Mouse (Mus musculus): ENCODE results near the gene Mrpl44. TPM values are rescaled to one million over a fixed set of nuclear protein-coding genes. Genes with fewer than 3 reads are reported as not detected.

Mrpl44 gene
- polyA plus RNA-seq, 1 experiment from 2014 or later = 47.2 TPM

- 61% methylated on average over 1 of the region's 1 CpGs for WGBS
- no peak overlapping the region for H3K9ac ChIP-seq (replicated peaks; ENCODE audit: low read depth, low read length)
Measured at GRCm38 (mm10) chr1:79768231-79768630, 7.6 kb upstream of the Mrpl44 start.

GRCm38 (mm10) chr1:79774164-79774780, 1.5 kb upstream of the Mrpl44 start:
- 0 out of 2 replicates have a peak, but pooled peaks cover 3% of the 10 kb centered on the region for H3K4me1 ChIP-seq (ENCODE audit: control insufficient read depth, insufficient read depth, low read length)
- WGBS = 77% methylated on average over 4 of the region's 4 CpGs
- no peak overlapping the region for H3K27ac ChIP-seq (ENCODE audit: low read length)
- no peak overlapping the region for H3K4me2 ChIP-seq (replicated peaks; ENCODE audit: low read depth, low read length)
- H3K4me3 ChIP-seq (ENCODE audit: low read depth, low read length) = no peak overlapping the region
- H3K27me3 ChIP-seq (ENCODE audit: control insufficient read depth, insufficient read depth, low read length) = no peaks in the 10 kb centered on the region
- H3K9me3 ChIP-seq (ENCODE audit: control insufficient read depth, low read depth, low read length) = no peaks in the 10 kb centered on the region
- H3K36me3 ChIP-seq (ENCODE audit: control insufficient read depth, insufficient read depth, low read length) = peaks cover 7% of the 10 kb centered on the region
- H3K9ac ChIP-seq (replicated peaks; ENCODE audit: low read depth, low read length) = no peak overlapping the region
- no peak for ATAC-seq (ENCODE audit: insufficient number of reproducible peaks, insufficient read depth, low FRiP score, low read depth)

More at GRCm38 (mm10) chr1:79768231-79768630, 7.6 kb upstream of the Mrpl44 start:
- Histone ChIP-seq H3K4me1 (ENCODE audit: control insufficient read depth, insufficient read depth, low read length) (no peaks in the 10 kb centered on the region), H3K9me3 (ENCODE audit: control insufficient read depth, low read depth, low read length) (no peaks in the 10 kb centered on the region), H3K4me2 (replicated peaks; ENCODE audit: low read depth, low read length) (no peak overlapping the region), H3K27me3 (ENCODE audit: control insufficient read depth, insufficient read depth, low read length) (no peaks in the 10 kb centered on the region), H3K4me3 (ENCODE audit: low read depth, low read length) (no peak overlapping the region), H3K27ac (ENCODE audit: low read length) (no peak overlapping the region), H3K36me3 (ENCODE audit: control insufficient read depth, insufficient read depth, low read length) (no peaks in the 10 kb centered on the region)
- ATAC-seq (ENCODE audit: insufficient number of reproducible peaks, insufficient read depth, low FRiP score, low read depth) = no peak

- H3K4me2 ChIP-seq (replicated peaks; ENCODE audit: low read depth, low read length) = no peak overlapping the region
- no peak overlapping the region for H3K27ac ChIP-seq (ENCODE audit: low read length)
- ATAC-seq (ENCODE audit: insufficient number of reproducible peaks, insufficient read depth, low FRiP score, low read depth) = no peak
- no peak overlapping the region for H3K9ac ChIP-seq (replicated peaks; ENCODE audit: low read depth, low read length)
- no peaks in the 10 kb centered on the region for H3K27me3 ChIP-seq (ENCODE audit: control insufficient read depth, insufficient read depth, low read length)
- 87% methylated on average over 11 of the region's 11 CpGs for WGBS
- H3K36me3 ChIP-seq (ENCODE audit: control insufficient read depth, insufficient read depth, low read length) = peaks cover 38% of the 10 kb centered on the region
- H3K9me3 ChIP-seq (ENCODE audit: control insufficient read depth, low read depth, low read length) = no peaks in the 10 kb centered on the region
- no peak overlapping the region for H3K4me3 ChIP-seq (ENCODE audit: low read depth, low read length)
- H3K4me1 ChIP-seq (ENCODE audit: control insufficient read depth, insufficient read depth, low read length) = 0 out of 2 replicates have a peak, but pooled peaks cover 3% of the 10 kb centered on the region
Measured at GRCm38 (mm10) chr1:79778011-79778410, 2.2 kb downstream of the Mrpl44 start.

GRCm38 (mm10) chr1:79782433-79782832, 6.6 kb downstream of the Mrpl44 start:
- H3K27me3 ChIP-seq (ENCODE audit: control insufficient read depth, insufficient read depth, low read length) = no peaks in the 10 kb centered on the region
- no peak overlapping the region for H3K9ac ChIP-seq (replicated peaks; ENCODE audit: low read depth, low read length)
- 86% methylated on average over 3 of the region's 3 CpGs for WGBS
- peaks cover 38% of the 10 kb centered on the region for H3K36me3 ChIP-seq (ENCODE audit: control insufficient read depth, insufficient read depth, low read length)
- ATAC-seq (ENCODE audit: insufficient number of reproducible peaks, insufficient read depth, low FRiP score, low read depth) = no peak
- H3K4me1 ChIP-seq (ENCODE audit: control insufficient read depth, insufficient read depth, low read length) = no peaks in the 10 kb centered on the region
- no peak overlapping the region for H3K4me2 ChIP-seq (replicated peaks; ENCODE audit: low read depth, low read length)
- H3K27ac ChIP-seq (ENCODE audit: low read length) = no peak overlapping the region
- no peaks in the 10 kb centered on the region for H3K9me3 ChIP-seq (ENCODE audit: control insufficient read depth, low read depth, low read length)
- no peak overlapping the region for H3K4me3 ChIP-seq (ENCODE audit: low read depth, low read length)

GRCm38 (mm10) chr1:79786267-79786927, 10.6 kb downstream of the Mrpl44 start:
- H3K27me3 ChIP-seq (ENCODE audit: control insufficient read depth, insufficient read depth, low read length) = no peaks in the 10 kb centered on the region
- H3K9me3 ChIP-seq (ENCODE audit: control insufficient read depth, low read depth, low read length) = no peaks in the 10 kb centered on the region
- H3K27ac ChIP-seq (ENCODE audit: low read length) = no peak overlapping the region
- no peaks in the 10 kb centered on the region for H3K4me1 ChIP-seq (ENCODE audit: control insufficient read depth, insufficient read depth, low read length)
- peaks cover 14% of the 10 kb centered on the region for H3K36me3 ChIP-seq (ENCODE audit: control insufficient read depth, insufficient read depth, low read length)
- H3K4me2 ChIP-seq (replicated peaks; ENCODE audit: low read depth, low read length) = no peak overlapping the region
- 62% methylated on average over 7 of the region's 7 CpGs for WGBS
- no peak for ATAC-seq (ENCODE audit: insufficient number of reproducible peaks, insufficient read depth, low FRiP score, low read depth)
- no peak overlapping the region for H3K9ac ChIP-seq (replicated peaks; ENCODE audit: low read depth, low read length)
- no peak overlapping the region for H3K4me3 ChIP-seq (ENCODE audit: low read depth, low read length)

GRCm38 (mm10) chr1:79797084-79797483, 21.3 kb downstream of the Mrpl44 start:
- Histone ChIP-seq H3K36me3 (ENCODE audit: control insufficient read depth, insufficient read depth, low read length) (no peaks in the 10 kb centered on the region), H3K9ac (replicated peaks; ENCODE audit: low read depth, low read length) (no peak overlapping the region), H3K9me3 (ENCODE audit: control insufficient read depth, low read depth, low read length) (no peaks in the 10 kb centered on the region), H3K27ac (ENCODE audit: low read length) (no peak overlapping the region), H3K4me2 (replicated peaks; ENCODE audit: low read depth, low read length) (no peak overlapping the region), H3K4me3 (ENCODE audit: low read depth, low read length) (no peak overlapping the region), H3K4me1 (ENCODE audit: control insufficient read depth, insufficient read depth, low read length) (no peaks in the 10 kb centered on the region), H3K27me3 (ENCODE audit: control insufficient read depth, insufficient read depth, low read length) (no peaks in the 10 kb centered on the region)
- no peak for ATAC-seq (ENCODE audit: insufficient number of reproducible peaks, insufficient read depth, low FRiP score, low read depth)
- 86% methylated on average over 3 of the region's 3 CpGs for WGBS

- ATAC-seq (ENCODE audit: insufficient number of reproducible peaks, insufficient read depth, low FRiP score, low read depth) = no peak
- H3K27ac ChIP-seq (ENCODE audit: low read length) = no peak overlapping the region
- WGBS = 86% methylated on average over 11 of the region's 11 CpGs
- no peak overlapping the region for H3K4me2 ChIP-seq (replicated peaks; ENCODE audit: low read depth, low read length)
- no peaks in the 10 kb centered on the region for H3K4me1 ChIP-seq (ENCODE audit: control insufficient read depth, insufficient read depth, low read length)
- no peaks in the 10 kb centered on the region for H3K36me3 ChIP-seq (ENCODE audit: control insufficient read depth, insufficient read depth, low read length)
- no peak overlapping the region for H3K9ac ChIP-seq (replicated peaks; ENCODE audit: low read depth, low read length)
- no peaks in the 10 kb centered on the region for H3K9me3 ChIP-seq (ENCODE audit: control insufficient read depth, low read depth, low read length)
- no peak overlapping the region for H3K4me3 ChIP-seq (ENCODE audit: low read depth, low read length)
- no peaks in the 10 kb centered on the region for H3K27me3 ChIP-seq (ENCODE audit: control insufficient read depth, insufficient read depth, low read length)
Measured at GRCm38 (mm10) chr1:79802858-79803427, 27.1 kb downstream of the Mrpl44 start.

DNA sequence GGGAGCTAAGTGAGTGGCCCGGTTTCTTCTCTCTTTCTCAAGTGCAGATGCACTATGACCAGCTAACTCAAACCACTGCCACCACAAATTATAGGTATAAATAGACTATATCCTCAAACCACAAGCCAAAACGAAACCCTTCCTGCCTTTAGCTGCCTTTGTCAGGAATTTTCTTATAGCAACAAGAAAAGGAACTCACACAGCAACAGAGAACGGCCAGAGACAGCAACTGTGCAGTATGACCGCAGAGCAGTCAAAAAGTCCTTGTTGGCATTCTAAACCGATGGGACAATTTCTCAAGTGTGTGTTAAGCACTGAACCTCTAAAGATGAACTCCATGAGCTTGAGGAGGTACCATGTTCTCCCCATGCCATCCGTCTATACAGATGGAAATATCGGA, 27.8 kb downstream of the Mrpl44 start:
- no peaks in the 10 kb centered on the region for H3K9me3 ChIP-seq (ENCODE audit: control insufficient read depth, low read depth, low read length)
- WGBS = 85% methylated on average over 7 of the region's 7 CpGs
- no peak overlapping the region for H3K27ac ChIP-seq (ENCODE audit: low read length)
- H3K36me3 ChIP-seq (ENCODE audit: control insufficient read depth, insufficient read depth, low read length) = no peaks in the 10 kb centered on the region
- H3K4me2 ChIP-seq (replicated peaks; ENCODE audit: low read depth, low read length) = no peak overlapping the region
- no peak overlapping the region for H3K9ac ChIP-seq (replicated peaks; ENCODE audit: low read depth, low read length)
- H3K27me3 ChIP-seq (ENCODE audit: control insufficient read depth, insufficient read depth, low read length) = no peaks in the 10 kb centered on the region
- no peaks in the 10 kb centered on the region for H3K4me1 ChIP-seq (ENCODE audit: control insufficient read depth, insufficient read depth, low read length)
- ATAC-seq (ENCODE audit: insufficient number of reproducible peaks, insufficient read depth, low FRiP score, low read depth) = no peak
- H3K4me3 ChIP-seq (ENCODE audit: low read depth, low read length) = no peak overlapping the region
